Mouse (Mus musculus) CD4-positive, CD25-positive, alpha-beta regulatory T cell, adult 4 months (primary cell): ENCODE measurements around the gene Barx2. TPM values are rescaled to one million over a fixed set of nuclear protein-coding genes. Genes with fewer than 3 reads are reported as not detected.
A peak's percentile ranks its signal among the peaks of the same experiment; 100 is the strongest.
"Not testable (repeated sequence)": the region's sequence is repeated elsewhere in the genome, so short reads cannot be mapped to it uniquely, and the experiment has no call there.

Experiments used
- ATAC-seq: one replicate; pipeline ENCODE4 v1.8.0; 2017
- polyA plus RNA-seq, 2 experiments: library from polyadenylated mRNA; unstranded; fragments of 100-300 nt; shearing (Covaris generic); gene quantifications; one replicate each; pipeline ENCODE4 v1.2.1; 2017

Barx2 gene
- polyA plus RNA-seq = not detected

GRCm38 (mm10) chr9:31912921-31913738 is at the start of gene Barx2:
Gene Barx2 (minus strand): TSS chr9:31913462.
- ATAC-seq = no peak

GRCm38 (mm10) chr9:31962265-31962664 is 49.0 kb upstream of the Barx2 start:
- ATAC-seq = no peak

GRCm38 (mm10) chr9:31960488-31960887 is 47.2 kb upstream of the Barx2 start:
- no peak for ATAC-seq

GRCm38 (mm10) chr9:31958120-31958519 is 44.9 kb upstream of the Barx2 start:
- ATAC-seq = no peak

DNA sequence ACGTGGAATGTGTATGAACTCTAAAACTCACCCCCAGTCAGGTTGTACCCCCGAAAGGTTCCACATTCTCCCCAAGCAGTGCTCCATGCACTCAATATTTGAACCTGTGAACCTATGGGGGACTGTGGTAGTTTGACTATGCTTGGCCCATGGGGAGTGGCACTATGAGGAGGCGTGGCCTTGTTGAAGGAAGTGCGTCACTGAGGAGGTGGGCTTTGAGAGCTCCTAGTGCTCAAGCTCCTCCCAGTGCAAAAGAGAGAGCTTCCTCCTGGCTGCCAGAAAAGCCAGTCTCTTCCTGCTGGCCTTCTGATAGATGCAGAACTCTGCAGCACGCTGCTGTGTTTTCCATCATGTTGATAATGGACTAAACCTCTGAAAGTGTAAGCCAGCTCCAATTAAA is 37.2 kb upstream of the Barx2 start:
- ATAC-seq = no peak

- no peak for ATAC-seq
Observed at GRCm38 (mm10) chr9:31949031-31949430, 35.8 kb upstream of the Barx2 start.

DNA sequence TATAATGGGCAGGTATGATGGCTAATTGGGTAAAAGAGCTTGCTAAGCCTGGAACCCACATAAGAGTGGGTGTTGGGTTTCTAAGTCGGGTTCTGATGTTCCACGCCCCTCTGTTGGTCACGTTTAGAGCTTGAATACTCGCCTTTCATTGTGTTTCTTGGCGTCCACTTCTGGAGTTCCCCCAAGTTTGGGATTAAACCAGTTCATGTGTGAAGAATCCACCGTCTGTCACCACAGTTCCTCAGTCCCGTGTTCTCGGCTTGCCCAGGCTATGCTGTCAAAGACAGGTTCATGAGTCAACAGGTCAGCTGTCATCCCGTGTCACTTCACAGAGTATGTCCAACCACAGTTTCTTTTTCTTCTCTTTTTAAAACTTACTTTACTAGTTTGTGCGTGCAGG is 33.8 kb upstream of the Barx2 start:
- no peak for ATAC-seq

- ATAC-seq = no peak
Observed at GRCm38 (mm10) chr9:31942334-31942733, 29.1 kb upstream of the Barx2 start.

GRCm38 (mm10) chr9:31936486-31936885 is 23.2 kb upstream of the Barx2 start:
- ATAC-seq = not testable (repeated sequence)

- no peak for ATAC-seq
Observed at GRCm38 (mm10) chr9:31931691-31932090, 18.4 kb upstream of the Barx2 start.

- no peak for ATAC-seq
Observed at GRCm38 (mm10) chr9:31931255-31931654, 18.0 kb upstream of the Barx2 start.

GRCm38 (mm10) chr9:31926766-31927165 is 13.5 kb upstream of the Barx2 start:
- ATAC-seq = no peak

DNA sequence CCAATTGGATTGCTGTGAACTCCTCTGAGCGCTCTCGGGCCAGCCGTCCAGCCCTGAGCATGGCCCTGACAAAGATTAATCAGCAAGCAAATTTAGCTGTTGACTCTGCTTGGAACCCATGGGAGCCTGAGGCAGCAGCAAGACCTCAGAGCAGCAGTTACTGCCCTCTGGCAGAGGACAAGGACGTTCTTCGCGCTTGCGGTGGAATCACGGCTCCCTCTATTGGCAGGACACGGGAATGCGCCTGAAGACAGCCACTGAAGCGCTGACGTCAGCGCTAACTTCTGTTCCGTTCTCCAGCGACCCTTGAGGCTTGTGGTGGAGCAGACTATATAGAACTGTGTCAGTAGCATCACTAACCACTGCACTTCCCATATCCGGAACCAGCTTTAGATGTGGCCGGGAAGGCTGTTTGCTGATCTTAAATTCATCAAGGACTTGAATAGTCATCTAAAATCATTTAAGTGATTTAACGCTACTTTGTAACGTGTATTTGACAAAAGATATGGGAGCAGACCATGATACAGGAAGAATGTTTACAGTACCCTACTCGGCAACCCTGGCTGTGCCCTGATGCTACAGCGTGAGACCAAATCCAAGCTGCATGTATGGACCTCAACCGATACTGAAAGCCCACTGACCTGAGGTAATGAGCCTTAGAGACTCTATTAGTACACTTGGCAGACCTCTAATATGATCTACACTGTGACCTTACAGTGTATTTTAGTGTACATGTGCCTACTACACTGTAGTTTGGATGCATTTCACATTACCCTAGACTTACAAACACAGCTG is 12.8 kb upstream of the Barx2 start:
- peak; percentile 82 for ATAC-seq

DNA sequence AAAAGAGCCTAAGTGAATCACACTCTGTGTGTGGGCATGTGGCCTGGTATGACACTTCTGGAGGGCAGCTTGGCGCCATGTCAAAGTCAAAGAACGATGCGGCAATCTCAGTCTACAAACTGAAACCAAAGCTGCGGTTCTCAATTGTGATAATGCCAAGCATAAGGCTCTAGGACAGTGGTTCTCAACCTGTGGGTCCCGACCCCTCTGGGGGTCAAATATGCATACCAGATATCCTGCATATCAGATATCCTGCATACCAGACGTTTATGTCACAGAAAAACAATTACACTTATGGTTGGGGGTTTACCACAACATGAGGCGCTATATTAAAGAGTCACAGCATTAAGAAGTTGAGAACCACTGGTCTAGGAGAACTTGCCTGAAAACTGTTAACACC is 10.3 kb upstream of the Barx2 start:
- ATAC-seq = no peak

GRCm38 (mm10) chr9:31919802-31920201 is 6.5 kb upstream of the Barx2 start:
- no peak for ATAC-seq

DNA sequence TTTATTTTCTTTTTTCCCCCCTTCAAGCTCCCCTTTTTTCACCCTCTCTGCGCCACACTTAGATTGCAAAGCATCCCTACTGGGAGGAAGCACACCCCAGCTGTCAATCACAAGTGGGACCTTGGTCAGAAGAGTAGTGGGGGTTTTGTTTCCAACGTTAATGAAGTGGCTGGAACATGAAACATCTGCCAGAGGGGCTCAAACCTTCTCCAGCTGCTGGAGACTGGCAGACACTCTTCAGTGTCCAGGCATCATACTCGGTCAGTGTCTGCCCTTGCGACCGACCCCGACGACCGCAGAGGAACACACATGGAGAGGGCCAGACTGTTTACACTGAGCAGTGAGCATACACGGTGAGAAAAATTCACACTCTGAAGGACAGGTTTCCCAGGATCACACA is 3.2 kb upstream of the Barx2 start:
- no peak for ATAC-seq

- ATAC-seq = no peak
Observed at GRCm38 (mm10) chr9:31914871-31915270, 1.6 kb upstream of the Barx2 start.

DNA sequence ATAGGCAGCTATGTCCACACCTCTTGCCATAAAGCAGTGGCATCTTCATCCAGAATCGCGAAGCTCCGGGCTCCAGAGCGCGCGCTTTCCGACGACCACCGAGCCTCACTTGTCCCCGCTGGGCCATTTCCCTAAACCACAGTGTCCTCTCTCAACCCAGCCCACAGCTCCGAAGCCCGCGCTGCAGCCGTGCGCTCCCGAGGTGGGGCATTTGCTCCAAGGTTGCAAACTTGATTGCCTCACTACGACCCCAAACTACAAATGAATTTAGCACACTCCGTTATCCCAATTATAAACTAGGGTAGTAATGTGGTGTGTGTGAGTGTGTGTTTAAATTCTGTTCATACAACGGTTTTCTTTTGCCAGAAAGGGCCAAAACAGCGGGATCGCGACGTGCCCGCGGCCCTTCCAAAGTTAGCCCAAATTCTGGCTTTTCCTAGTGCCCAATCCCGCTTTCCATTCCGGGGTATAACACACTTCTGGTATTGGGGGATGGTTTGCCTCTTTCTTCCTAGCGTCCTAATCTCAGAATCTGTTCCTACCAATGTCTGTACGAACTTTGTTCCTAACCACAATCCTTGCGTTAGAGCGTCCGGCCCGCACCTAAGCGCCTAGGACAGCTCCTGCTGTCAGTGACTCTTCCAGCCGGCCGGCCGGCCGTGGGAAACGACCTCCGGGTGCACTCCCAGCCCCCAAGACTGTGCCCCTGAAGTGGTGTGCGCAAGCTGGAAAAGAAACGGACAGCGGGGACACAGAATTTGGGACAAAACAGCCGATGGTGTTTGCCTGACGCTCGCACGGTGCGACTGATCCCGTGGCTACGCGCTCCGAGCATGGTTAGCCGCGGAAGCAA is 703 bp upstream of the Barx2 start:
- ATAC-seq = no peak

DNA sequence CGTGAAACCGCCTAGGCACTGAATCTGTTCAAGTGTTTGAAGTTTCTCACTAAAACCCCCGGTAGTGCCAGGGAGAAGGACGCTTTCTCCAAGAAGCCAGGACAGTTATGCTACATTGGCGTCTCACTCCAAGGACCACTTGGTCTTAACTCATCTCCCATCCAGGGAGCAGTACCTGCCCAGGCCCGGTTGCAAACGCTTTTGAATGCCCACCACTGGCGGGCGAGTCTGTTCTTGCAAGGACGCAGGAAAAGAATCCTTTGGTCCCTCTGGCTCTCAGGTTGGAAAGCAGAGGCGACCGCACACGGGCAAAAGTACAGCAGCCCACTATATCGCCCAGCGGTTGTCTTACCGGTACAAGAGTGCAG is 725 bp downstream of the Barx2 start:
- ATAC-seq = no peak

DNA sequence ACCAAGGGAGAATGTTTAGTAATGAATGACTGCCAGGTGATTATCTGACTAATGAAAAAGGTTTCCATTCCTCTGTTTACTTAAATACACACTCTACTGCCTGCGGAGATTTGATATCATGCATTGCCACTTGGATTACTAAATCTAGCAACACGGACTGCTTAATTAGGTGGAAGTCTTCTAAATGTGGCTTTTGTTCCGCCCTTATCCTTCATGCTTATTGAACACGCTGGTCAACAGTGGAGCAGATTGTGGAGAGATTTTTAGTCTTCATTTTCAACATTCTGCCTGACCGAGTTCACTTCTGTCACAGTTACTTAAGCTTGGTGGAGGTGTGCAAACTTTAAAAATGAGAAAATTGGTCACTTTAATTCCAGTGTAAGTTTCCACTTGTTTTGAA is 3.0 kb downstream of the Barx2 start:
- no peak for ATAC-seq

DNA sequence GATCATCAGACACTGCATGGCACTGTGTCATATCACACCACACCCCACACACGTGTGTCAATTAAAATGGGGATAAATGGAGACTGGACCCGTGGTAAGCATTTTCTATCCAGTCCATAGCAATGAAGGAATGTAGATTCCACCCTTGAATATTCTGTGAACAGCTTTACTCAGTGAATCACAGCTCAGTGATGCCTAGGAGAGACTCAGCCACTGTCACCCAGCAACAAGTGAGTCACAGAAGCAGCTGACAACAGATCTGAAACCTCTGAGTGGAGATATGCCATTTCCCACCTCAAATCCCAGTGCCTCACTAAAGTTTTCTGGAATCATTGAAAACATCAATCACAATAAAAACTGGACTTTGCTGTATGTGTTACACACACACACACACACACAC is 11.5 kb downstream of the Barx2 start:
- no peak for ATAC-seq

DNA sequence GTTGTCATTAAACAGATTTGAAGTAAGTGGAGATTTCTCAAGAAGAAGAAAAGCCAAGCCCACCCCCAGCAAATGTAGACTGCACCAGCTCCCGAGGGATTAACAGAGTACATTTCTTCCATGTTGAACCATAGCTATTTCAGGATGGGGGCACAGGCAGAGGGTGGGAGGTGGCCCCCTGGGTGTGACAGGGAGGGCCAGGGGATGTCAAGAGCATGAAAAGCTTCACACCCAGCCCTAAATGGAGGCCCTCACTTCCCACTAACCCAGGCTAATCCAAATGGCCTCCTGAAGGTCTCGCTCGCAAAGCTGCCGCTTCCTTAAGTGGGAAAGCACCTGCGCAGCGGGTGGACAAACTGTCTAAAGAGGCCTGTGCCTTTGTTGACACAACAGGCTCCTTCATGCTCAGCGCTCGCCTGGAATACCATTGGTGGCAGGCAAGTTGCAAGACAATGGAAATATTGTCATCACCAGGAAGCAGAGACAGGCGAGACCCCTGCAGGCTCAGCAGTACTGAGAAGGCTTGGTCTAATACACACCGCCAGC is 18.4 kb downstream of the Barx2 start:
- ATAC-seq = no peak

DNA sequence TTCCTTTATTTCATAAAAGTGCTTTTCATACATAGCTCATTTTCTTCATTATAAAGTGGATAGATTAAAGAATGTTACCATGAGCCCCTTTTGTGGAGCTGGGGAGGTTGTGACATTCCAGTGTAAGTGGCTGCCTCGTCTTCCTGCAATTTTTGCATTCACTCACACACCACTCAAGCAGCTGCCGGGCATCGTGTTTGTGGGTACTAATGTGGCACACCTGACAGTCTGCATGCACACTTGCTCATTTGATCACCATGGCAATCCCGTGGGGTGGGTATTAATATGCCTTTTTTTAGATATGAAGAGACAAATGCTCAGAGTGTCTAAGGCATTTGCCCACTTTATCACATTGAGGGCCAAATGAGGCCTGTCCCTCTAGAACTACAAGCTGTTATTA is 24.9 kb downstream of the Barx2 start:
- ATAC-seq = no peak
